Mouse (Mus musculus): ENCODE measurements around the gene 1500011B03Rik. TPM values are rescaled to one million over a fixed set of nuclear protein-coding genes. Genes with fewer than 3 reads are reported as not detected.
"Not testable (repeated sequence)": the region's sequence is repeated elsewhere in the genome, so short reads cannot be mapped to it uniquely, and the experiment has no call there.

Gene 1500011B03Rik
- total and polyA plus RNA-seq, 3 experiments: 0.94 to 12.0 (median 2.0) TPM

GRCm38 (mm10) chr5:114851565-114852236, 28.4 kb upstream of the 1500011B03Rik start:
- Histone ChIP-seq H3K27me3 (ENCODE audit: insufficient read depth, low read length) (peaks cover 51% of the 10 kb centered on the region), H3K9me3 (replicated peaks) (no peaks in the 10 kb centered on the region)
- no peak for ATAC-seq (ENCODE audit: extremely low read depth, insufficient number of reproducible peaks, low FRiP score, poor library complexity, severe bottlenecking)

GRCm38 (mm10) chr5:114844371-114844770, 21.1 kb upstream of the 1500011B03Rik start:
- DNase-seq (ENCODE audit: low spot score); H3K4me1 ChIP-seq (ENCODE audit: insufficient read depth, low read depth, low read length); H3K36me3 ChIP-seq (replicated peaks); ATAC-seq (ENCODE audit: extremely low read depth, insufficient number of reproducible peaks, low FRiP score, poor library complexity, severe bottlenecking); H3K9me3 ChIP-seq (replicated peaks); H3K4me3 ChIP-seq (ENCODE audit: low read depth, low read length): not testable (repeated sequence)
- peaks cover 58% of the 10 kb centered on the region for H3K27me3 ChIP-seq (ENCODE audit: insufficient read depth, low read length)

More at GRCm38 (mm10) chr5:114851565-114852236, 28.4 kb upstream of the 1500011B03Rik start:
- Histone ChIP-seq H3K36me3 (replicated peaks) (no peaks in the 10 kb centered on the region), H3K4me1 (ENCODE audit: insufficient read depth, low read depth, low read length) (peaks cover 7% of the 10 kb centered on the region), H3K4me3 (ENCODE audit: low read depth, low read length) (no peak overlapping the region)
- no peak for DNase-seq (ENCODE audit: low spot score)
- TF ChIP-seq POLR2AphosphoS5 (IDR thresholded peaks at IDR 0.05; ENCODE audit: insufficient replicate concordance, low read depth, low read length): no peak
- no peak for TF ChIP-seq CTCF (IDR thresholded peaks at IDR 0.05; ENCODE audit: low read depth, low read length)
- TF ChIP-seq TAL1 (conservative IDR thresholded peaks at IDR 0.05; ENCODE audit: low read depth, low read length): no peak
- TF ChIP-seq GATA1 (IDR thresholded peaks at IDR 0.05; ENCODE audit: borderline replicate concordance, low read length): no peak
- no peak for TF ChIP-seq GATA2 (IDR thresholded peaks at IDR 0.05; ENCODE audit: borderline replicate concordance, low read depth, low read length)

- Histone ChIP-seq H3K9me3 (replicated peaks) (no peaks in the 10 kb centered on the region), H3K4me1 (ENCODE audit: insufficient read depth, low read depth, low read length) (peaks cover 2% of the 10 kb centered on the region; the same call in 1 of the 2 replicates), H3K36me3 (replicated peaks) (no peaks in the 10 kb centered on the region), H3K27me3 (ENCODE audit: insufficient read depth, low read length) (peaks cover 56% of the 10 kb centered on the region), H3K4me3 (ENCODE audit: low read depth, low read length) (no peak overlapping the region)
- ATAC-seq (ENCODE audit: extremely low read depth, insufficient number of reproducible peaks, low FRiP score, poor library complexity, severe bottlenecking) (no peak), DNase-seq (ENCODE audit: low spot score) (no peak)
- TF ChIP-seq CTCF (IDR thresholded peaks at IDR 0.05; ENCODE audit: low read depth, low read length): no peak
- no peak for TF ChIP-seq GATA2 (IDR thresholded peaks at IDR 0.05; ENCODE audit: borderline replicate concordance, low read depth, low read length)
- no peak for TF ChIP-seq GATA1 (IDR thresholded peaks at IDR 0.05; ENCODE audit: borderline replicate concordance, low read length)
- no peak for TF ChIP-seq POLR2AphosphoS5 (IDR thresholded peaks at IDR 0.05; ENCODE audit: insufficient replicate concordance, low read depth, low read length)
These were observed 19.4 kb upstream of the 1500011B03Rik start for GRCm38 (mm10) chr5:114842674-114843073.

DNA sequence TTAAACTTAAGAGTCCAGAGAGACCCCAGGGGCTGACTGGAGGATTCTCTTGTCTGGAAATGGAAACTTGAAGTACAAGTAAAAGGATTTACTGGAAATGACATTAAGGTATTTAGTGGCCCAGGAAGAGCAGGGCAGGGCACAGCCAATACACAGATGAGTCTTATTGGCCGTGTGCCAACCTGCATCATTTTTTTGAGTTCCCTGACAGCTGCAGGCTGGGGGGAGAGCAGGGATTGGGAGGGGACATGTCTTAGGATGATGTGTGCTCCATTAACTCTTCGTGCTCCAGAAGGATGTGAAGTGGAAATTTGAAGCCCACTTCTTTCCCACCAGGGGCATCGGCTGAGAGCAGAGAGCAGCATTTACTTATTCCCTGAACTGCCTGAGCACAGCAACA, 18.9 kb upstream of the 1500011B03Rik start:
- H3K27me3 ChIP-seq (ENCODE audit: insufficient read depth, low read length): peaks cover 51% of the 10 kb centered on the region
- H3K9me3 ChIP-seq (replicated peaks); ATAC-seq (ENCODE audit: extremely low read depth, insufficient number of reproducible peaks, low FRiP score, poor library complexity, severe bottlenecking); H3K4me1 ChIP-seq (ENCODE audit: insufficient read depth, low read depth, low read length); DNase-seq (ENCODE audit: low spot score); H3K4me3 ChIP-seq (ENCODE audit: low read depth, low read length); H3K36me3 ChIP-seq (replicated peaks): not testable (repeated sequence)

DNA sequence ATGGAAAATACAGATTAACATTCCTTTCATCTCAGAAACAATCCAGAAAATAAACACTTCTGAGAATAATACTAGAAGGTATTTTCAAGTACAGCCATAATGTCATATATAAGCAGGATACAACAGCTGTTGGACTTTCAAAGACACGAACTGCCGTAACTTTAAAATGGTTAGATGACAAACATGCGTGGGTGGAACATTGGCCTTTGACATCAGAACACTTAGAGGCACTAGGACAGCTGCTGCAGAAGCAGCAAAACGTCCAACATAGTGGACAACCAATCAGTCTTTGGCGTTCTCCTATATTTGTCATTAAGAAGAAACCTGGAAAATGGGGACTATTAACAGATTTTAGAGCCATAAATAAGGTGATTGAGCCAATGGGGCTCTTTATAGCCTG, 17.2 kb upstream of the 1500011B03Rik start:
- DNase-seq (ENCODE audit: low spot score); H3K36me3 ChIP-seq (replicated peaks); H3K4me3 ChIP-seq (ENCODE audit: low read depth, low read length); H3K4me1 ChIP-seq (ENCODE audit: insufficient read depth, low read depth, low read length); ATAC-seq (ENCODE audit: extremely low read depth, insufficient number of reproducible peaks, low FRiP score, poor library complexity, severe bottlenecking); H3K9me3 ChIP-seq (replicated peaks): not testable (repeated sequence)
- peaks cover 43% of the 10 kb centered on the region for H3K27me3 ChIP-seq (ENCODE audit: insufficient read depth, low read length)

DNA sequence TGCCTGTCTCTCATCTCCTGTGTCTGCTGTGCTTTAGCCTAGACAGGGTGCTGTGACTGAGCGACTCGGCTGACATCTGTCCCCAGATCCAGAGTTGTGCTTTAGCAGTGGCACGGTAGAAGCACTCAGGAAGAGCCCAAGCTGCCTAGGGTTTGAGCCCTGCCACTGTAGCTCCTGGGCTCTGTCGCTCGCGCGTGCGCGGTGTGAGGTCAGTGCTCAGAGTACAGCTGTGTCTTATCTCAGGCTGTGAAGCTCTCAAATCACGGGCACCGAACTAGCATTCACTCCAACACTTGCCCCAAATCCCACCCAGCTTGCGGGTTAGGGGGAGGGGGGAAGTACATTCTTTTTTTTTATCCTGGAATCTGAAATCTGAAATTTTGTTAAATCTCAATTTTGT, 13.6 kb upstream of the 1500011B03Rik start:
- no peak for TF ChIP-seq TAL1 (conservative IDR thresholded peaks at IDR 0.05; ENCODE audit: low read depth, low read length)
- TF ChIP-seq GATA2 (IDR thresholded peaks at IDR 0.05; ENCODE audit: borderline replicate concordance, low read depth, low read length): no peak
- no peak for TF ChIP-seq CTCF (IDR thresholded peaks at IDR 0.05; ENCODE audit: low read depth, low read length)
- TF ChIP-seq GATA1 (IDR thresholded peaks at IDR 0.05; ENCODE audit: borderline replicate concordance, low read length): no peak
- no peak for TF ChIP-seq POLR2AphosphoS5 (IDR thresholded peaks at IDR 0.05; ENCODE audit: insufficient replicate concordance, low read depth, low read length)
- ATAC-seq (ENCODE audit: extremely low read depth, insufficient number of reproducible peaks, low FRiP score, poor library complexity, severe bottlenecking) (no peak), DNase-seq (ENCODE audit: low spot score) (no peak)
- H3K9me3 ChIP-seq (replicated peaks): no peaks in the 10 kb centered on the region
- H3K4me1 ChIP-seq (ENCODE audit: insufficient read depth, low read depth, low read length): no peaks in the 10 kb centered on the region; the same call in 1 of the 2 replicates
- H3K27me3 ChIP-seq (ENCODE audit: insufficient read depth, low read length): peaks cover 36% of the 10 kb centered on the region
- no peak overlapping the region for H3K4me3 ChIP-seq (ENCODE audit: low read depth, low read length)
- H3K36me3 ChIP-seq (replicated peaks): no peaks in the 10 kb centered on the region

DNA sequence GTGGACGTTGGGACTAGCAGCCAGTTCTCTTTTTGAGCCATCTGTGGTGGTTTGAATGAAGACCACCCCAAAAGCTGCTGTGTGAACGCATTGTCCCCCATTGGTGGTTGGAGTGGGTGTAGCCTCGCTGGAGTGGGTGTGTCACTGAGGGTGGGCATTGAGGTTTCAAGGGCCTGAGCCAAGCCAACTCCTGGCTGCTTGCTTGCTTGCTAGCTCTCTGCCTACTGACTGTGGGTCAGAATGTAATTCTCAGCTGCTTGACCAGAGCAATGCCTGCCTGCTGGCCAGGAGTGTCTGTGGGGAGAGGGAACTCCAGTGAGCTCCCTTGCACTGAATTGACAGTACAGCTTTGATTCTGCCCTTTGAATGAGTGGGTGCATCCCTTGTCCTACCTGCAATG, 6.5 kb upstream of the 1500011B03Rik start:
- TF ChIP-seq TAL1 (conservative IDR thresholded peaks at IDR 0.05; ENCODE audit: low read depth, low read length): no peak
- H3K9me3 ChIP-seq (replicated peaks): peaks cover 2% of the 10 kb centered on the region; the same call in 1 of the 2 replicates
- DNase-seq (ENCODE audit: low spot score): no peak
- no peak for ATAC-seq (ENCODE audit: extremely low read depth, insufficient number of reproducible peaks, low FRiP score, poor library complexity, severe bottlenecking)
- H3K27me3 ChIP-seq (ENCODE audit: insufficient read depth, low read length): peaks cover 13% of the 10 kb centered on the region
- H3K4me3 ChIP-seq (ENCODE audit: low read depth, low read length): no peak overlapping the region; the same call in 1 of the 2 replicates
- peaks cover 22% of the 10 kb centered on the region for H3K4me1 ChIP-seq (ENCODE audit: insufficient read depth, low read depth, low read length)
- H3K36me3 ChIP-seq (replicated peaks): no peaks in the 10 kb centered on the region

Data from G1E (cell line).